Mouse (Mus musculus) layer of hippocampus, postnatal 14 days (tissue): Measurements from ENCODE around the gene Cfl1. TPM values are rescaled to one million over a fixed set of nuclear protein-coding genes. Genes with fewer than 3 reads are reported as not detected.
A peak's percentile ranks its signal among the peaks of the same experiment; 100 is the strongest.

Experiments used
- DNase-seq, 2 experiments: peaks; one replicate each; pipeline ENCODE4 v3.0.0; 2021 to 2022; ENCODE audit warnings: low spot score in 2 of 2, mixed read lengths in 1 of 2
- total RNA-seq, 2 experiments: library from RNA; stranded (reverse); gene quantifications; 2 replicates each; pipeline ENCODE4 v1.2.3; 2021

Gene Cfl1
- total RNA-seq, 2 experiments from 2014 or later = 1,666 to 1,748 TPM

DNA sequence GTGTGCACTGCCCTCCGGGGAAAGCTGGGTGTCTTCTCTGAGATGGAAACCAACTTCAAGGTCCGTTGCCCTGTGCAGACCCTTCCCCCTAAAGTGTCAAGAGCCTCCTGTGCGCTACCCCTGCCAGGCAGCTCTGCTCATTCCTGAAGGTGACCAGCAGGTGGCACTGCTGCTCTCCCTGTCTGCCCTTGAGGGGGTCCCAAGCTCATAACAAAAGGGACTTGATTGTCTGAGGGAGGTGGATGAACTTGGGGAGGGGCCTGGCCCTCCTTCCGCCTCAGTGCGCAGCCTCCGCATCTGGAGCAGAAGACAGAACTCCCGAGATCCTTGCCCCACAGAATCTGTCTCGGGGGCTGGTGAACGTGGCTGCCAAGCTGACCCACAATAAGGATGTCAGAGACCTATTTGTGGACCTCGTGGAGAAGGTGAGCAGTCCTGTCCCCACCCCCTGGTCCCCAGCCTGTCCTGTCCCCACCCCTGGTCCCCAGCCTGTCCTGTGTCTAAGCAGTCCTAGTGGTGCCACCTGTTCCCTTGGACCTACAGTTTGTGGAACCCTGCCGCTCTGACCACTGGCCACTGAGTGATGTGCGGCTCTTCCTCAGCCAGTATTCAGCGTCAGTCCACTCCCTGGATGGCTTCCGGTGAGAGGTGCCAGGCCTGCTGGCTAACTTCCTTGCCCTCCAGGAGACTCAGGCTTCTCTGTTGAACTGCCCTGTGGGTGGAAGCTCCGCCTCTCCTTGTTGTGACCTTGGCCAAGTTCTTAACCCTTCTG, 26.3 kb upstream of the Cfl1 start:
- peak; percentile 61 to 68 for DNase-seq

DNA sequence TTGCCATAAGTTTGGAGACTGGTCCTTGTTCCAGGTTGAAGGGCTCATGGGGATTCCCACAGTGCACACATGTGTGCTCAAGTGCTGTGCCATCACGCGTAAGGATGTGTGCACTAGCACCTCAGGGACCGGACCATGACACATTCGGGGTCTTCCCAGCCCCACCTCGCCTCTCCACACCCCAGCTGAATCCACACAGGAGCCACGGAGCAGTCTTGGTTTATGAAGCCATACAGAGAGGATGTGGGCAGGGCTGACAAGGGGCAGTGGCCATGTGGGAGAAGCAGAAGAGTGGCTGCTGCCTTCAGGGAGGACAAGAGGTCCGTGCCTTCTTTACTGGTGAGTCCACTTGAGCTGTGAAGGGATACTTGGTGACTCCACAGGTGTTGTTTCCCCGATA, 25.2 kb upstream of the Cfl1 start:
- no peak for DNase-seq

DNA sequence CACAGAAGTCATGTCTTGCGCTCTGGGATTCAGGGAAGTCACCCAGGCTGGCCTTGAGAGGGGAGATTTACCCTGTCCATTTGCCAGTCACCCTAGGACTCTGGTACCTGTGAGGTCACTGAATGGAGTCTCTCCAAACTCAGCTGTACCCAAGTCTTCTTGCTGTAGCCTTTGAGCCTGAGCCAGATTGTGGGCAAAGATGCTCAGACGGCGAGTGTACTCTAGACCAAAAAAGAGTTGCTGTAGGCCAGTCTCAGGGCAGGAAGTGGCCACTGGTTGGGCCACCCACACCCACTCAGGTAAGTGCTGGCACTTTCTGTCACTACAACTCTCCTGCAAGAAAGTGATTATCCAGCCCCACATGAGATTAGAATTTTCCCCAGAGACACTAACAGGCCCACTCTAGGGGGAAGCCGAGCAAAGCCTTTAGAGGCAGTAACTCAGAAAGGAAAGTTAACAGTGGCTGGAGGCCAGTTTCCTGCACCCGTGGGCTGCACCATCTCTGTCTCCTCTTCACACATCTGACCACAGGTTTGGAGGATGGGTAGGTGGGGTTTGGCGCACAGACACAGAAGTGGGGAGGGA, 23.2 kb upstream of the Cfl1 start:
- no peak for DNase-seq

DNA sequence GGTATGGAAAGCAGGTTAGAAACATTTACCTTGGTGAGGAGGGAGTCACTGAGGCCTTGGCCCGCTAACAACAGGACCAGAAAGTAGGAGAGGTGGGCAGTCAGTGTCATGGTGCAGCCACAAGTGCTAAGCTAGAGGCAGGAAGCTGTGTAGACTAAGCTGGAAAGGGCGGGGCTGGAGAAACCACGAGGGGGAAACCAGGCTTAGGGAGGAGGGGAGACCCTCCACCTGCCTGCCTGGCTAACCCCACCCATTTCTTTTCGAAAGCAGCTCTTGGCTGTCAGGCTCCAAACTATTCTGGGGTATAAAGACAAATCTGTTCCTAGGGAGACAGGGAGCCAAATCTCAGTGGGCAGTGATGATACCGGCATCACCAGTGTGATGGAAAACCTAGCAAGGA, 21.9 kb upstream of the Cfl1 start, which contains the start of gene Ctsw:
Ctsw (minus strand) TSS at position 134 of the 400 bp plus-strand sequence.
- no peak for DNase-seq

DNA sequence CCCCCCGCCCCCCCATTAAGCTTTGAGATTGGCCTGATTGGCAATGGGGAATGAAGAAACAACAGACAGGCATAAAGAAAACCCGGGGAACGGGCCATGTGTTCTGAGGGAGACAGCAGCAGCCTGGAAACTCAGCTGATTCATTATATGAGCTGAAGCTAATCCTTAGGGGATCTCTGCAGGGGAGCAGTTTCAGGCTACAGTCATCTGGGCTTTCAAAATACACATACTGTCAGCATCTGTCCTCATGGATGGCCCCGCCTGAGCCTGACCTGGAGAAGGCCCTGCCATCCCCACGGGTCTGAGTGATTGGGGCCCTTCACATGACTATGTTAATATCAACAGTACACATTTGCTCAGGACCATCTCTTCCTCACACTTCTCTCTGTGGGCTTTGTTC, 18.4 kb upstream of the Cfl1 start:
- DNase-seq = no peak

DNA sequence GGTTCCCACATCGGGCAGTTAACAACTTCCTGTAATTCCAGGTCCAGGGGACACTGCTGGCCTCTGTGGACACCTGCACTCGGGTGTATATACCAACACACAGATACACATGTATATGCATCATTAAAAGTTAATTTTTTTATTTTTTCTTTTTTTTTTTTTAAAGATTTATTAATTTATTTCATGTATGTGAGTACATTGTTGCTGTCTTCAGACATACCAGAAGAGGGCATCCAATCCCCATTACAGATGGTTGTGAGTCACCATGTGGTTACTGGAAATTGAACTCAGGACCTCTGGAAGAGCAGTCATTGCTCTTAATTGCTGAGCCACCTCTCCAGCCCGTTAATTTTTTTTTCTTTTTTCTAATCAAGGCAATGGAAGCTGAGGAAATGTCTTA, 17.4 kb upstream of the Cfl1 start:
- DNase-seq = no peak

DNA sequence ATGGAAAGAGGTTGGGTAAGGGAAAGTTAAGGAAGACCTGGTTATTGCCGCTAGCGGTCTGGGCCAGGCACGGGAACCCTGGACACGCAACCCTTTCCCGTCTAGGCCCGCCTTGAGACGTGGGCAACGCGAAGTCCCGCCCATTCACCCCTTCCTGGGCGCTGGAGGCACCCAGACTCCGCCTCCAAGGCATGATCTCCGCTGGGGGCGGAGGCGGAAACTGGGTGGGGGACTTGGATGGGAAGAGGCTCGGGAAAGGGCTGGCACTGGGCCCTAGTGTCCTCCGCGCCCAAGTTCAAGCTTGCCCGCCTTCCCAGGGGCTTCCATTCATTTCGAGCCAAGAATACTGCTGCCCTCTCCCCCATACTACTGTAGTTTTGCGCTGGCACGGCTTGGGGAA, 16.5 kb upstream of the Cfl1 start, which contains the start of gene Efemp2:
Efemp2 (plus strand) TSS at position 235 of the 400 bp plus-strand sequence.
- DNase-seq = peak; percentile 47 to 58

DNA sequence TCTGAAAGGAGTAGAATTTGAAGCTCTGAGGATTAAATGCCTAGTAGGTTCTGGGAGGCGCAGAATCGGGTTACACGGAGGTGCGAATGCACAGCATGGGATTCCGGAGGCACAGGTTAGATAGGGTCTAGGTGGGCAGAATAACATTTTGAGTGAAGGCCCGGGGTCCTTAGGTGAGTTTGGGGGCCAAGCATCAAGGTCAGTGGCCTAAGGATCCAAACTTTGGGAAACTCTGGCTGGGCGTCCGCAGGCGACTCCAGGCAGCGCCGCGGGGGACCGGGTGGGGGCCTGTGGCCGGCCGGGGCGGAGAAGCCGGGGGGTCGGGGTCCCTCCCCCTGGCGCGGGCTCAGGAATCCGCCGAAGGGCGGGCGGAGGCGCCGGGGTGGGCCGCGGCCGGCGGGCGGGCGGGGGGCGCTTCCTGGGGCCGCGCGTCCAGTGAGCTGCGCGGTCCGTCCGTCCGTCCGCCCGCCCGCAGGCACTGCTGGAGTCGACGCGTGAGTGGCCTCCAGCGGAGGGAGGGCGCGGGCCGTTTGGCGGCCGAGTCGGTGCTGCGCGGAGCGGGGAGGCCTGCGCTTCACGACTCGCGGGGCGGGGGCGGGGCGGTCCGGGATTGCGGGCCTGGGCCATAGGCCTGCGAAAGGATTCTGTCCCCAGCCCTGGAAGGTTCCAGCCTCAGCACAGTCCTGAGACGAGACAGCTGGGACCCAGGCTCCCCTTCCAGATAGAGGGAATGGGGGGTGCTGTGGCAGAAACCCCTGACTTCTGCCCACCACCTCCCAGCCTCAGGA, 15.8 kb upstream of the Cfl1 start:
- no peak for DNase-seq

DNA sequence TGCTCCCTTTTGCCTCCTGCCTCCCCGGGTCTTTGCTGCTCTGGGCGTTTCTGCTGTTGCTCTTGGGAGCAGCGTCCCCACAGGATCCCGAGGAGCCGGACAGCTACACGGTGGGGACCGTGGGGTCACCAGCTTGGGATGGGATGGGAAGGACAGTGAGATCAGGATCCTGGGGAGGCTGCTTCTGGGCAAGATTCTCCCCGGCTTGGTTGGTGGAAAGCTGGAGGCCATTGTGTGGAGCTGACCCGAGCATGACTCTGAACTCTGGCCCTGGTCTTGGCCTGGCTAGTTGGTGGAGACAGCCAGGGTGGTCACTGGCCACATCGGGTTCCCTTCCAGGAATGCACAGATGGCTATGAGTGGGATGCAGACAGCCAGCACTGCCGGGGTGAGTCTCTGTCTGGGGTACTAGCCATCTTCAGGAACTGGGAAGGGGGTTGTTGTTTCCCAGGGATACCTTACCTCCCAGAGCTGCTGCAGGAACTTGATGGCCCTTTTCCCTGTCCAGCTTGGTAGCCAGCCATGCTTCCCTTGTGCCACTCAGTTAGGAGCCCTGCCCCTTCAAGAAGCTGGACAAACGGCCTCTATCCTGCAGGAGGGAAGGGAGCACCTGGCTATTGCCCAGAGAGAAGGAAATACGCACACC, 15.1 kb upstream of the Cfl1 start:
- DNase-seq = no peak

DNA sequence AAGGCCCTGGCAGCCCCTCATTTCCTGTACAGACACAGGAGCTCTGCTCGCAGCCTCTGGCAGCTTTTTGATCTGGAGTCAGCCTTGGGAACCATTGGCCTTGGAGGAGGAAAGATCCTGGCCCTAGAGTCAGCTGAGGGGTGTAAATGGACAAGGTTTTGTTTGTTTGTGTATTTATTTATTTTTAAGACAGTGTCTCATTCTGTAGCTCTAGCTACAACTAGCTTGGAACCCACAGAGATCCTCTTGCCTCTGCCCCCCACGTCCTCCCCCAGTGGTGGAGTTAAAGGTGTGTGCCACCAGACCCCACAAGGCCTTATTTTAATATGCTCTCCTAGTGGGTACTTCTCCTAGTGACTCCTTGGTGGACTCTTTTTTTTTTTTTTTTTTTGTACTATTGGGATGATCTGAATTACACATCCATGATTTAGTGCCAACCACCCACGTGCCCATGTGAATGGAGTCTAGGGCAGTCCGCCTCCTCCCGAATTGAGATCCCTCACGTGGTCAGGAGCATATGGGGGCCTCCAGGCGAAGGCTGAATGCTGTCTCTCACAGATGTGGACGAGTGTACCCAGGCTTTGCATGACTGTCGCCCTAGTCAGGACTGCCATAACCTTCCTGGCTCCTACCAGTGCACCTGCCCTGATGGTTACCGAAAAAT, 13.1 kb upstream of the Cfl1 start:
- no peak for DNase-seq

DNA sequence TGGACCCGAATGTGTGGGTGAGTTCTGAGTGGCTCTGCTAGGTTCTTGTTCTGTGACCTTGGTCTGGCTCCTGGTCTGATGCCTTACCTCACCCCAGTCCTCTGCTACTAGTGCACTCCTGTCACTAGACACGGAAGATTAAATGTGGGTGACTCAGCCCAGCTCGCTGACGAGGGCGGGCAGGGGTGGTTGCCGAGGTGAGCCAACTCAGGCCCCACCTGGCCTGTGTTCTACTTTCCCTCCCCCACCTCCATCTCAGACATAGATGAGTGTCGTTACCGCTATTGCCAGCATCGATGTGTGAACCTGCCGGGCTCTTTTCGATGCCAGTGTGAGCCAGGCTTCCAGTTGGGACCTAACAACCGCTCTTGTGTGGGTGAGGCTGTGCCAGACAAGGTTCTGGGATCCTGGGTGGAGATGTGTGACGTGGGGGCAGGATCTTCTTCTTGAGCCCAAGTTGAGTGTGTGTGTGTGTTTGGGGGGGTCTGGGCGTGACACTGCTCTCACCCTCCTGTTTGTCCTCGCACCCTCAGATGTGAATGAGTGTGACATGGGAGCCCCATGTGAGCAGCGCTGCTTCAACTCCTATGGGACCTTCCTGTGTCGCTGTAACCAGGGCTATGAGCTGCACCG, 12.5 kb upstream of the Cfl1 start:
- DNase-seq = no peak

DNA sequence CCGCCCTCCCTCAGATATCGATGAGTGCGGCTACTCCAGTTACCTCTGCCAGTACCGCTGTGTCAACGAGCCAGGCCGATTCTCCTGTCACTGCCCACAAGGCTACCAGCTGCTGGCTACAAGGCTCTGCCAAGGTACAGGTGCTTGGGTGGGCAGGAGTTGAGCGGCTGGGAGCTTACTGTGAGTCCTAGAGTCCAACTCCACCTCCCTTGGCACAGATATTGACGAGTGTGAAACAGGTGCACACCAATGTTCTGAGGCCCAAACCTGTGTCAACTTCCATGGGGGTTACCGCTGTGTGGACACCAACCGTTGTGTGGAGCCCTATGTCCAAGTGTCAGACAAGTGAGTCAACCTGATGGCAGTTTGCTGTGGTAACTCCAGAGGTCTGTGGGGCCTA, 10.2 kb upstream of the Cfl1 start:
- no peak for DNase-seq

DNA sequence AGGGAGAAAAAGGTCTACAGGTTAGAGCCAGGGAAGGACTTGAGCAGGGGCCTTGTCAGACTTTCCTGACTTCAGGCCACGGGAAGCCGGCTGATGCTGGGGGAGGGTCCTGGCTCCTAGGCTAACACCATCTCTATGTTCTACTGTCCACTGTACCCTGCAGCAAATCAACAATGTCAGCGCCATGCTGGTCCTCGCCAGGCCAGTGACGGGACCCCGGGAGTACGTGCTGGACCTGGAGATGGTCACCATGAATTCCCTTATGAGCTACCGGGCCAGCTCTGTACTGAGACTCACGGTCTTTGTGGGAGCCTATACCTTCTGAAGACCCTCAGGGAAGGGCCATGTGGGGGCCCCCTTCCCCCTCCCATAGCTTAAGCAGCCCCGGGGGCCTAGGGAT, 8.9 kb upstream of the Cfl1 start:
- no peak for DNase-seq

DNA sequence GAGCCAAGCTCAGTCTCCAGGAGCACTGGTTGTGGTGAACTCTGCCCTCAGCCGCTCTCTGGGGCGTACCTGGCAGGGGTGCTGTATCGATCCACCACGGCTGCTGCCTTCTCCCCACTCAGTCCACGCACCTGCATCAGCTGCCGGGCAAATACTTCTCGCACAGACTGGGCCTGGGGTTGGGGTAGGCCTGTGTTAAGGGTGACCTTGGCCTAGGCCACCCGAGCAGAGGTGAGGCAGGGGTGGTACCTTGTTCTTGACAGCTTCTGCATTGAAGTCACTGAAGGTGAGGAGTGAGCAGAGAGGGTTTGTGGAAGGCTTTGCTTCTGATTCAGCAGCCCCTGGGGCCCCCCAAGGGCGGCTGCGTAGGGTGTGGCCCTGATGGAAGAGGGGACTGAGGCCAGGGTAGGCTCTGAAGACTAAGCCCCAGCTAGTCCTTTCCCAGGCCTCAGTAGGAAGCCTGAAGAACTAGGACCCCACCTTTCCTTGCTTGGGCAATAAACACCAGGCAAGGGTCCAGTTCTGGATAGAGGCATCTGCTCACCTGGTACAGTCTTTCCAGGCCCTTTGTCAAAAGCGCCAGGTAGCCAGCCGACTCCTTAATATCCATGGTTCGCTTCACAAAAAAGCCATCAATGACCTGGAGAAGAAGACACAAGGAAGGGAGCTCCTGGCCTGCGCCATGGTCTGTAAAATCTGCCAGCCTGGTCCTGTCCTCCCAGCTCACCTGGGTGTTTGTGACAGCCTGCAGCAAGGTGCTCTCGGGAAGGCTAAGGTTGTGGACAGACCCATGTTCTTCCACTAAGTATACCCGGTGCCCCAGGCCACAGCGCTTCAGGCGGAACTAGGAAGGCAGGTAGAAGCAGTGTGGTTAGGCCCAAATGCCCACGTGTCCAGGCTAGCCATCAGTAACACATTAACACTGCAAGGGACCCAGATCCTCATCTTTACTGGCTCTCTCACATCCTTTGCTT, 6.6 kb upstream of the Cfl1 start:
- no peak for DNase-seq

DNA sequence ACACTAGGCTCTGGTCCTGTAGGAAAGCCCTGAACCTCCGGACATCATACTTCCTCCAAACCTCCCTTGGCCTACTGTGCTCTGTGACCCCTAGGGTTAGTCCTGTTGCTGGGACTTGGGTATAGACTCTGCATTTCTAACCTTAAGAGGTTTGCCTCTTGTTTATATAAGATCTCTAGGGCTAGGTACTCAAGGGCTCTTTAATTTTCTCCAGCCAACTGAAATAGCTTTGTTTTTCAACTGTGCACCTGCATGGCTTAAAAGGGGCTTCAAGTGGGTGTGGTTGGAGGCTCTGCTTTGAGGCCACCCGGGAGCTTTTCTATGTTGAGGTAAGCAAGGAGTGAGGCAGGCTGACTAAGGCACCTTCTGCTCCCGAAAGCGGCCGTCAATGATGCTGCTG, 5.8 kb upstream of the Cfl1 start:
- DNase-seq = no peak

DNA sequence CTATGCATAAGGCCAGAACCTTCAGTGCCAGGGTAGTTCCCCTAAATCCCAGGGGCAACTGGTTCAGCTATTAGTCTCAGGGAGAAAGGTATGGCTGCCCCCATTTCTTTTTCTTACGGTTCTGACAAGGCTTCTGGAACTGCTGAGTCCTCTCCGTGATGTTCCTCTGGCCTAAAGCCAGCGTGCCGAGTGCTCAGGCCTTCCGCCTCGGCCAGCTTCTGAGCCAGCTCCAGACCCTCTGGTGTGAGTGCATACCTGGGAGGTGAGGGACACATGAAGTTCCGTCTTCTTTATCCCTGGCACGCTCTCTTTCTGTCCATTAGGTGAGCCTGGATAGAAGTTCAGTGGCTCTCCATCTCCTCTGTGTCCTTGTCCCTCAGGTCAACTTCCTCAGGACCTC, 4.9 kb upstream of the Cfl1 start:
- no peak for DNase-seq

DNA sequence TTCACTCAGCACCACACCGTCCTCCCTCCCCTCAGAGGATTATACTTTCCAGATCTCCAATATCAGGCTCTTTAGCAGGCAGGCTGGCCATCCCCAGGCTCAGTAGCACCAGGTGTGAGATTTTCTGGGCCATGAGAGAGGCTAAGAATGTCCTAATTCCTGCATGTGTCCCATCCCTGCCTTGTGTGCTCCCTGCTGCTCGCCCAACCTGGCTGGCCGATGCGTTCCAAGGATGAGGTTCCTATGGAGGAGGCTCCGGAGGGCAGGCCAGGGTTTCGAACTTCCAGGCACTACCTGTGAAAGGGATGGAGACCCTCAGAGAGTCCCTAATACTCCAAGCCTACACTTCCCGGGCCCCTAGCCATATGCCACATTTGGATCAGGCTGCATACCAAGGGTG, 4.4 kb upstream of the Cfl1 start:
- DNase-seq = no peak

DNA sequence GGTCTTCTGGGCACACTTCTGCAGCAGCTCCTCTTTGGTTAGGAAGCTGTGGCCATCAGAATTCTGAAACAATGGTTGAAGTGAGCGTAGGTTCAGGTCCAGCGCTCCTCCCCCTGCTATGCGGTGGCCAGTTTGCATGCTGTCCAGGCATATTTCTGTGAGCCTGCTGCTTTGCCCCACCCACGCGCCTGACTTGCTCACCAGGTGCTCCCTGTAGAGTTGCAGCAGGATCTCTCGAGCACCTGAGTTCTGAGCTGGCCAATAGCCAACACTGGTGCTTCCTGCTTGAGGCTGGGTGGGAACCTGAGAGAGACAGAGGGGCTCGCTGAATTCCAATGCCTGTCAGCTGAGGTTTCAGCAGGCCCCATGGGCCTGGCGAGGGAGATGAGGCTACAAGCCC, 4.0 kb upstream of the Cfl1 start:
- no peak for DNase-seq

DNA sequence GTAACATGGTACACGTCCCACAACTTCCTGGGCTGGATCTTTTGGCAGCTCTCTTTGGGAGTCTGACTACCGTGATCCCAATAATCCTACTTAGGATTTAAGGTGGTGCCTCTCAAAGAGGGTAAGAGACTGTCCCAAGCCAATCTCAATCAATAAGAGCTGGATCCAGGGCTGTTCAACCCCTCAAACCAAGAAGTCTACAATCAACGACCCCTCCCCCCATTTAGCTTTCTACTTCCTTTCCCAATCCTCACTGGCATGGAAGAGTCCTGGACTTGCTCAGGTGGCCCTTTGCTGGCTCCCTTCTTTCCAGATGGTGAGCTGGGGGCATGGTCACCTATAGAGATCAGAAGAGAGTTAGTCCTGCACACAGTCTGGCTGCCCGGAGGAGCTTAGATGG, 3.5 kb upstream of the Cfl1 start:
- DNase-seq = no peak
